16 mouse cellular contexts compared by ENCODE assay signal in the genomic region with DNA sequence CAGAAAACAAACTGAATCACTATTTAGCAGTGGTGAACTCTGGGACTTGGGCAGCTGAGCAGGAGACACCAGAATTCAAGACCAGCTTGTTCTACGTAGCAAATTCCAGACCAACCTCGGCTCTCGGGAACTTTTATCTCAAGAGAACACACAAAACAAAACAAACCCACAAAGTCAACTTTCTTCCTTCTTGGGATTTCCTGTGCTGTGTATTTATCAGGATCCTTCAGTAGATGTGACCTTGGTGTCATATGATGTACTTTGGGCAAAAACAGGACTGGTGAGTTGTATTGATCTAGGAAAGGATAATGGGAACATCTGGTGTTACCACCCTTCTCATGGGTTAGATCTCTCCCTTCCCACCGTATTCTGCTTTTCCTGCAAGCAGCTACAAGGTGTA. TPM values are rescaled to one million over a fixed set of nuclear protein-coding genes. Genes with fewer than 3 reads are reported as not detected.
A peak's percentile ranks its signal among the peaks of the same experiment; 100 is the strongest.
DNase-seq lines count a peak whose midpoint lies in the region; ATAC-seq and TF ChIP-seq lines count a peak whose summit lies in the region.
"Had no signal": no experiment of that assay in that cellular context is flagged by ENCODE, and none has a peak within 500 bp of the region (broad histone marks: within the 10 kb centered on the region; RNA-seq: fewer than 3 reads in every experiment).

No protein-coding gene starts in this region.

- DNase-seq in forebrain, embryonic 10.5 days (ENCODE audit: extremely low spot score, low spot score) = no peak
- no peak for DNase-seq in forebrain, postnatal 0 days
- DNase-seq in layer of hippocampus, adult 2 months (ENCODE audit: low spot score in 2 of 2) = no peak
- no peak for DNase-seq in layer of hippocampus, postnatal 25 days (ENCODE audit: extremely low spot score in 1 of 2, low spot score in 1 of 2)
- DNase-seq in embryonic facial prominence, embryonic 10.5 days (ENCODE audit: low spot score) = no peak
- no peak for DNase-seq in lung, postnatal 25 days (ENCODE audit: low spot score)
- no peak for DNase-seq in thymus, postnatal 4 days

- H3K9ac ChIP-seq in forebrain, postnatal 0 days = no peak overlapping the region
- H3K9ac ChIP-seq in midbrain, embryonic 13.5 days (replicated peaks) = no peak overlapping the region
- H3K9ac ChIP-seq: hindbrain, embryonic 15.5 days had no signal

- no peaks in the 10 kb centered on the region for H3K27me3 ChIP-seq in forebrain, embryonic 10.5 days (ENCODE audit: poor library complexity, severe bottlenecking)
- H3K27me3 ChIP-seq in forebrain, postnatal 0 days (ENCODE audit: insufficient read depth, low read length) = no peaks in the 10 kb centered on the region
- no peaks in the 10 kb centered on the region for H3K27me3 ChIP-seq in embryonic facial prominence, embryonic 10.5 days (replicated peaks; ENCODE audit: low read depth, poor library complexity, severe bottlenecking)
- no peaks in the 10 kb centered on the region for H3K27me3 ChIP-seq in midbrain, embryonic 13.5 days
- H3K27me3 ChIP-seq: hindbrain, embryonic 15.5 days had no signal

- peak overlapping the region; percentile 93 for H3K27ac ChIP-seq in forebrain, embryonic 10.5 days
- H3K27ac ChIP-seq in forebrain, postnatal 0 days (ENCODE audit: low read depth, low read length) = no peak overlapping the region
- peak overlapping the region; percentile 100; the same call in 1 of the 2 replicates for H3K27ac ChIP-seq in layer of hippocampus, adult 2 months
- H3K27ac ChIP-seq in embryonic facial prominence, embryonic 10.5 days (replicated peaks) = peak overlapping the region; percentile 99; the same call in 1 of the 2 replicates
- H3K27ac ChIP-seq in midbrain, embryonic 13.5 days = peak overlapping the region; percentile 100; the same call in 1 of the 2 replicates

- no peak for TF ChIP-seq CTCF in forebrain, postnatal 0 days (IDR thresholded peaks at IDR 0.05; ENCODE audit: low read depth)
- no peak for TF ChIP-seq CTCF in layer of hippocampus, adult 2 months (conservative IDR thresholded peaks at IDR 0.05)

- no peak overlapping the region for H3K4me3 ChIP-seq in forebrain, embryonic 10.5 days
- H3K4me3 ChIP-seq in forebrain, postnatal 0 days (ENCODE audit: low read depth, low read length) = no peak overlapping the region
- no peak overlapping the region for H3K4me3 ChIP-seq in layer of hippocampus, adult 2 months
- H3K4me3 ChIP-seq in embryonic facial prominence, embryonic 10.5 days = no peak overlapping the region
- H3K4me3 ChIP-seq in midbrain, embryonic 13.5 days (replicated peaks) = no peak overlapping the region
- H3K4me3 ChIP-seq: hindbrain, embryonic 15.5 days had no signal

- H3K36me3 ChIP-seq in forebrain, embryonic 10.5 days (replicated peaks) = no peaks in the 10 kb centered on the region
- H3K36me3 ChIP-seq in forebrain, postnatal 0 days (ENCODE audit: insufficient read depth) = no peaks in the 10 kb centered on the region
- no peaks in the 10 kb centered on the region for H3K36me3 ChIP-seq in embryonic facial prominence, embryonic 10.5 days (replicated peaks)
- no peaks in the 10 kb centered on the region for H3K36me3 ChIP-seq in midbrain, embryonic 13.5 days
- H3K36me3 ChIP-seq: hindbrain, embryonic 15.5 days had no signal

- H3K9me3 ChIP-seq in forebrain, embryonic 10.5 days = no peaks in the 10 kb centered on the region
- H3K9me3 ChIP-seq in forebrain, postnatal 0 days (ENCODE audit: low read length) = no peaks in the 10 kb centered on the region
- H3K9me3 ChIP-seq in embryonic facial prominence, embryonic 10.5 days = no peaks in the 10 kb centered on the region
- no peaks in the 10 kb centered on the region for H3K9me3 ChIP-seq in midbrain, embryonic 13.5 days
- H3K9me3 ChIP-seq: hindbrain, embryonic 15.5 days had no signal

- WGBS in forebrain, embryonic 10.5 days = 94% methylated on average over 4 of the region's 4 CpGs
- WGBS in forebrain, postnatal 0 days = 85% methylated on average over 4 of the region's 4 CpGs
- WGBS in embryonic facial prominence, embryonic 10.5 days = 87% methylated on average over 4 of the region's 4 CpGs
- WGBS in midbrain, embryonic 13.5 days = 85% methylated on average over 4 of the region's 4 CpGs

- H3K4me1 ChIP-seq in forebrain, embryonic 10.5 days = peaks cover 56% of the 10 kb centered on the region
- peaks cover 21% of the 10 kb centered on the region for H3K4me1 ChIP-seq in forebrain, postnatal 0 days (ENCODE audit: insufficient read depth)
- H3K4me1 ChIP-seq in embryonic facial prominence, embryonic 10.5 days = peaks cover 45% of the 10 kb centered on the region
- H3K4me1 ChIP-seq in midbrain, embryonic 13.5 days (replicated peaks) = peaks cover 43% of the 10 kb centered on the region

- no peak overlapping the region for H3K4me2 ChIP-seq in forebrain, postnatal 0 days (ENCODE audit: low read depth)
- no peak overlapping the region for H3K4me2 ChIP-seq in midbrain, embryonic 13.5 days (replicated peaks)
- H3K4me2 ChIP-seq: hindbrain, embryonic 15.5 days had no signal

- ATAC-seq in forebrain, postnatal 0 days = no peak
- no peak for ATAC-seq in midbrain, embryonic 13.5 days

RNA-seq across cellular contexts. Expression of gene Tex44, which starts 6.6 kb away (rescaled TPM):
- polyA plus RNA-seq in forebrain, embryonic 10.5 days (2016; fragmentation: Nextera tagmentation; extraction: Ambion mirVana) = not detected in 2 replicates
- total RNA-seq in forebrain, postnatal 0 days (2014; rRNA removed) = 0.29 TPM in 1 of 2 replicates, not detected in the other
- polyA plus RNA-seq in forebrain, postnatal 0 days (2015; fragmentation: Nextera tagmentation; extraction: Ambion mirVana) = not detected in 2 replicates
- not detected for total RNA-seq in layer of hippocampus, adult 2 months (2021)
- not detected for total RNA-seq in layer of hippocampus, postnatal 25 days (2021)
- not detected in 2 replicates for polyA plus RNA-seq in embryonic facial prominence, embryonic 10.5 days (2016; fragmentation: Nextera tagmentation; extraction: Ambion mirVana)
- polyA plus RNA-seq in midbrain, embryonic 13.5 days (2015; fragmentation: Nextera tagmentation; extraction: Ambion mirVana) = not detected in 2 replicates
- total RNA-seq: granulocyte monocyte progenitor cell, adult 5-6 weeks; layer of hippocampus, postnatal 10 days had no signal
- polyA plus RNA-seq: frontal cortex, adult 2 months; hindbrain, embryonic 15.5 days; kidney, embryonic 16.5 days; limb, embryonic 14.5 days; small intestine, adult 2 months had no signal

RNA-seq across cellular contexts. Expression of gene Nmur1, which starts 6.8 kb away (rescaled TPM):
- 0.17 and 0.27 TPM in 2 replicates for polyA plus RNA-seq in forebrain, embryonic 10.5 days (2016; fragmentation: Nextera tagmentation; extraction: Ambion mirVana)
- total RNA-seq in forebrain, postnatal 0 days (2014; rRNA removed) = 0.15 and 0.33 TPM in 2 replicates
- 0.17 and 0.19 TPM in 2 replicates for polyA plus RNA-seq in forebrain, postnatal 0 days (2015; fragmentation: Nextera tagmentation; extraction: Ambion mirVana)
- not detected for total RNA-seq in layer of hippocampus, adult 2 months (2021)
- not detected for total RNA-seq in layer of hippocampus, postnatal 25 days (2021)
- 0.24 TPM in 1 of 2 replicates, not detected in the other for polyA plus RNA-seq in embryonic facial prominence, embryonic 10.5 days (2016; fragmentation: Nextera tagmentation; extraction: Ambion mirVana)
- polyA plus RNA-seq in midbrain, embryonic 13.5 days (2015; fragmentation: Nextera tagmentation; extraction: Ambion mirVana) = 0.22 TPM in 1 of 2 replicates, not detected in the other
- total RNA-seq: granulocyte monocyte progenitor cell, adult 5-6 weeks; layer of hippocampus, postnatal 10 days had no signal
- polyA plus RNA-seq: limb, embryonic 14.5 days; thymus, postnatal 0 days had no signal
